21 mouse cellular contexts compared by ENCODE assay signal in the genomic region with DNA sequence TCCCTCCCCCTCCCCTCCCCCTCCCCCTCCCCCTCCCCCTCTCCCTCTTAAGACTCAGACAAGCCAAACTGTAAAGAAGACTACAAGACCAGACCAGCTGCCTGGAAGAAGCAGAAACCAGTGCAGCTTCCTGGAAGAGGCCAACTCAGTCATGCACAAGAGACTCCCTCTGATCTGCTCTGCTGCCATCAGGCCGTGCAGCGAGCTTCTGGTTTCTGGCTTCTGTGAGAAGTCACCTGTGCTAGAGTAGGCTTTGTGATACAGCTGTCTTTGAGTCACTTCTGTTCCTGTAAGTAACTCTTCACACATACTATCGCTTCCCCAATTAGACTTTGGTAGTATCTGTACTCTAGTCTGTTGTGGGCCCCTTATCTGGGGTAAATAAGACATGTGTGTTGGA.
DNase-seq lines count a peak whose midpoint lies in the region; ATAC-seq and TF ChIP-seq lines count a peak whose summit lies in the region.
"Had no signal": no experiment of that assay in that cellular context is flagged by ENCODE, and none has a peak within 500 bp of the region (broad histone marks: within the 10 kb centered on the region; RNA-seq: fewer than 3 reads in every experiment).

No protein-coding gene starts in this region.

- H3K27ac ChIP-seq in heart, embryonic 11.5 days (ENCODE audit: low read depth, low read length), result no peak overlapping the region
- peak overlapping the region; percentile 55; the same call in 1 of the 2 replicates for H3K27ac ChIP-seq in layer of hippocampus, adult 2 months
- H3K27ac ChIP-seq in forebrain, embryonic 15.5 days (replicated peaks), result no peak overlapping the region
- H3K27ac ChIP-seq: embryonic facial prominence, embryonic 10.5 days; embryonic facial prominence, embryonic 12.5 days; forebrain, embryonic 13.5 days had no signal

- DNase-seq in heart, adult 11 months, result peak; percentile 57
- DNase-seq in layer of hippocampus, adult 2 months (ENCODE audit: low spot score in 2 of 2), result no peak
- DNase-seq in layer of hippocampus, adult 11-12 months (ENCODE audit: low spot score), result no peak
- peak; percentile 2 for DNase-seq in splenic B cell, adult 2 months (ENCODE audit: low read depth, low spot score)
- DNase-seq: adrenal gland, adult 8-10 months; adrenal gland, postnatal 14 days; adrenal gland, postnatal 36 days; cerebellum, adult 11-12 months; cerebellum, adult 2 months; cerebellum, adult 9-10 months; cerebellum, postnatal 10 days; cerebellum, postnatal 25 days had no signal

- no peak overlapping the region for H3K4me2 ChIP-seq in heart, embryonic 11.5 days
- no peak overlapping the region for H3K4me2 ChIP-seq in forebrain, embryonic 15.5 days (replicated peaks)
- H3K4me2 ChIP-seq: embryonic facial prominence, embryonic 12.5 days; forebrain, embryonic 13.5 days had no signal

- H3K9ac ChIP-seq in heart, embryonic 11.5 days (ENCODE audit: low read depth, low read length), result no peak overlapping the region
- no peak overlapping the region for H3K9ac ChIP-seq in forebrain, embryonic 15.5 days (replicated peaks)
- H3K9ac ChIP-seq: embryonic facial prominence, embryonic 12.5 days; forebrain, embryonic 13.5 days had no signal

- TF ChIP-seq CTCF in layer of hippocampus, adult 2 months (conservative IDR thresholded peaks at IDR 0.05), result no peak

- ATAC-seq in heart, embryonic 11.5 days (replicated peaks; ENCODE audit: insufficient number of reproducible peaks, low FRiP score, low TSS enrichment), result no peak
- ATAC-seq in forebrain, embryonic 15.5 days (replicated peaks), result no peak
- ATAC-seq: activated CD4-positive, CD25-positive, alpha-beta regulatory T cell, adult 4 months; forebrain, embryonic 13.5 days; forebrain, embryonic 16.5 days; Patski had no signal

- H3K36me3 ChIP-seq in heart, embryonic 11.5 days (ENCODE audit: control insufficient read depth, insufficient read depth, low read length), result no peaks in the 10 kb centered on the region
- H3K36me3 ChIP-seq in splenic B cell, adult 2 months (ENCODE audit: control insufficient read depth, insufficient read depth, low read length, poor library complexity, severe bottlenecking), result no peaks in the 10 kb centered on the region
- no peaks in the 10 kb centered on the region for H3K36me3 ChIP-seq in forebrain, embryonic 15.5 days
- H3K36me3 ChIP-seq: embryonic facial prominence, embryonic 10.5 days; embryonic facial prominence, embryonic 12.5 days; G1E had no signal

- H3K27me3 ChIP-seq in heart, embryonic 11.5 days (ENCODE audit: control insufficient read depth, insufficient read depth, low read length), result no peaks in the 10 kb centered on the region
- no peaks in the 10 kb centered on the region for H3K27me3 ChIP-seq in splenic B cell, adult 2 months (ENCODE audit: control insufficient read depth, insufficient read depth, low read length, poor library complexity, severe bottlenecking)
- no peaks in the 10 kb centered on the region for H3K27me3 ChIP-seq in forebrain, embryonic 15.5 days
- H3K27me3 ChIP-seq: embryonic facial prominence, embryonic 12.5 days; forebrain, embryonic 13.5 days; Patski had no signal

- H3K4me1 ChIP-seq in heart, embryonic 11.5 days (ENCODE audit: control insufficient read depth, insufficient read depth, low read length), result no peaks in the 10 kb centered on the region
- H3K4me1 ChIP-seq in forebrain, embryonic 15.5 days, result no peaks in the 10 kb centered on the region
- H3K4me1 ChIP-seq: embryonic facial prominence, embryonic 10.5 days; embryonic facial prominence, embryonic 12.5 days had no signal

- no peak overlapping the region for H3K4me3 ChIP-seq in heart, embryonic 11.5 days (ENCODE audit: low read depth, low read length)
- H3K4me3 ChIP-seq in layer of hippocampus, adult 2 months, result no peak overlapping the region
- no peak overlapping the region for H3K4me3 ChIP-seq in forebrain, embryonic 15.5 days
- H3K4me3 ChIP-seq: embryonic facial prominence, embryonic 10.5 days; embryonic facial prominence, embryonic 12.5 days; forebrain, embryonic 13.5 days had no signal

- 83% methylated on average over 3 of the region's 3 CpGs for WGBS in heart, embryonic 11.5 days (ENCODE audit: insufficient replicate concordance)
- 88% methylated on average over 3 of the region's 3 CpGs for WGBS in forebrain, embryonic 15.5 days

- no peaks in the 10 kb centered on the region for H3K9me3 ChIP-seq in heart, embryonic 11.5 days (replicated peaks; ENCODE audit: control insufficient read depth, low read length)
- no peaks in the 10 kb centered on the region for H3K9me3 ChIP-seq in forebrain, embryonic 15.5 days
- H3K9me3 ChIP-seq: embryonic facial prominence, embryonic 10.5 days; embryonic facial prominence, embryonic 12.5 days; forebrain, embryonic 13.5 days; G1E had no signal

Comparison
In these comparisons a context has a peak if more than half of its experiments do, and no peak if none do; other contexts are left out.
1. DNase-seq: peak in heart, adult 11 months (single experiment) and splenic B cell, adult 2 months (single experiment); none in layer of hippocampus, adult 2 months (0 of 2) and layer of hippocampus, adult 11-12 months (single experiment).